Mouse (Mus musculus) liver, adult 2 months (tissue): ENCODE measurements around the gene A030005K14Rik.

Experiments used
- CTCF ChIP-seq: fragments of 200-500 bp; IDR thresholded peaks from 2 replicates; pipeline ENCODE4 v1.5.1; 2011; ENCODE audit warnings: low read depth, low read length, control low read depth
- POLR2A ChIP-seq: fragments of 200-500 bp; IDR thresholded peaks from 2 replicates; pipeline ENCODE4 v1.6.1; 2011; ENCODE audit warnings: low read length, control low read depth; ENCODE audit not compliant: insufficient read depth; ENCODE audit errors: extremely low read depth

DNA sequence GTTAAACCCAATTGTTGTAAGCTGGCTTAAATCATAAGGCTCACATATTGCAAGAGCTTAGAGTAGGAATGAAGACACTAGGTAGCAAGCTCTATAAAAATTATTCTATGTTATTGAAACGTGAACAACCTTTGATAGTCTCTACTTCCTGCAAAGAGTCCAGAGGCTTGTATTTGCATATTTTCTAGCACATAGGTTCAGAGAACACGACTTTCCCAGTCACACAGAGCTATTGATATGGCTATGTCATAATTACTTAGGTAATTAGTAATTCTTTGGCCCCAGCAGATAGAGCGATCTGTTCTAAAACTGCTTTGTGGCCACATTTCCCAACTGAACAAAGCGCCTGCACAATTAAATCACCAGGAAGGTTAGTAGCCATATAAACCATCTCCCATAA, 37.8 kb upstream of the A030005K14Rik start:
- TF ChIP-seq CTCF = no peak
- no peak for TF ChIP-seq POLR2A
